Mouse (Mus musculus): ENCODE measurements around the gene Vmn1r27. TPM values are rescaled to one million over a fixed set of nuclear protein-coding genes. Genes with fewer than 3 reads are reported as not detected.

The Vmn1r27 gene
- not detected in 2 replicates for polyA plus RNA-seq (2015; fragmentation: Nextera tagmentation; extraction: Ambion mirVana)

GRCm38 (mm10) chr6:58218721-58219120 is at the start of gene Vmn1r27:
Vmn1r27 (minus strand) TSS chr6:58218821.
- ATAC-seq (ENCODE audit: low FRiP score), result no peak

GRCm38 (mm10) chr6:58261737-58262136 is 43.1 kb upstream of the Vmn1r27 start, which contains the start of gene Vmn1r28:
Vmn1r28 (plus strand) TSS chr6:58262037.
- Histone ChIP-seq H3K36me3 (no peaks in the 10 kb centered on the region), H3K9ac (no peak within 1 kb of the TSS), H3K9me3 (no peaks in the 10 kb centered on the region), H3K4me3 (no peak within 1 kb of the TSS), H3K4me1 (replicated peaks) (no peaks in the 10 kb centered on the region), H3K4me2 (no peak within 1 kb of the TSS), H3K27me3 (no peaks in the 10 kb centered on the region), H3K27ac (no peak within 1 kb of the TSS)
- WGBS, result 95% methylated on average over 1 of the region's 1 CpGs
- no peak for ATAC-seq (ENCODE audit: low FRiP score)

More at GRCm38 (mm10) chr6:58218721-58219120, at the start of gene Vmn1r27:
- H3K4me2 ChIP-seq, result no peak within 1 kb of the TSS
- H3K4me3 ChIP-seq, result no peak within 1 kb of the TSS
- no peaks in the 10 kb centered on the region for H3K36me3 ChIP-seq
- H3K27me3 ChIP-seq, result no peaks in the 10 kb centered on the region
- no peaks in the 10 kb centered on the region for H3K9me3 ChIP-seq
- no peak within 1 kb of the TSS for H3K9ac ChIP-seq
- WGBS, result 89% methylated on average over 2 of the region's 2 CpGs
- H3K27ac ChIP-seq, result no peak within 1 kb of the TSS
- H3K4me1 ChIP-seq (replicated peaks), result no peaks in the 10 kb centered on the region

- no peak overlapping the region for H3K4me2 ChIP-seq
- no peaks in the 10 kb centered on the region for H3K4me1 ChIP-seq (replicated peaks)
- H3K36me3 ChIP-seq, result no peaks in the 10 kb centered on the region
- 88% methylated on average over 2 of the region's 2 CpGs for WGBS
- H3K4me3 ChIP-seq, result no peak overlapping the region
- no peak for ATAC-seq (ENCODE audit: low FRiP score)
- H3K9me3 ChIP-seq, result no peaks in the 10 kb centered on the region
- no peak overlapping the region for H3K27ac ChIP-seq
- no peaks in the 10 kb centered on the region for H3K27me3 ChIP-seq
- no peak overlapping the region for H3K9ac ChIP-seq
Measured at GRCm38 (mm10) chr6:58216119-58216518, 2.5 kb downstream of the Vmn1r27 start.

Other genes starting within 250 kb of the Vmn1r27 start
- gene Vmn1r25, start 238.0 kb downstream of the Vmn1r27 start, polyA plus RNA-seq (2015; fragmentation: Nextera tagmentation; extraction: Ambion mirVana), result not detected in 2 replicates
- not detected in 2 replicates for gene Vmn1r26, start 203.7 kb downstream of the Vmn1r27 start, polyA plus RNA-seq (2015; fragmentation: Nextera tagmentation; extraction: Ambion mirVana)
- not detected in 2 replicates for gene Vmn1r28, start 43.2 kb upstream of the Vmn1r27 start, polyA plus RNA-seq (2015; fragmentation: Nextera tagmentation; extraction: Ambion mirVana)
- gene Vmn1r29, start 82.7 kb upstream of the Vmn1r27 start, polyA plus RNA-seq (2015; fragmentation: Nextera tagmentation; extraction: Ambion mirVana), result not detected in 2 replicates
- not detected in 2 replicates for gene Vmn1r30, start 224.6 kb upstream of the Vmn1r27 start, polyA plus RNA-seq (2015; fragmentation: Nextera tagmentation; extraction: Ambion mirVana)

All from hindbrain, embryonic 13.5 days (tissue).